Mouse (Mus musculus) kidney, postnatal 36 days (tissue): ENCODE measurements at regions not wholly inside any gene's neighbourhood (a gene's known extent, or its start where the extent isn't known, plus 50 kb on each side); places are given as distances from the start of the nearest gene placed in this dataset.

Experiments
- DNase-seq, 2 experiments: peaks; one replicate each; pipeline ENCODE4 v3.0.0; 2021 to 2022; ENCODE audit warnings: mixed read lengths in 2 of 2

- peak; percentile 54 to 67 for DNase-seq
Observed at GRCm38 (mm10) chr16:78490245-78490644, 86.3 kb downstream of the D16Ertd472e start.

DNA sequence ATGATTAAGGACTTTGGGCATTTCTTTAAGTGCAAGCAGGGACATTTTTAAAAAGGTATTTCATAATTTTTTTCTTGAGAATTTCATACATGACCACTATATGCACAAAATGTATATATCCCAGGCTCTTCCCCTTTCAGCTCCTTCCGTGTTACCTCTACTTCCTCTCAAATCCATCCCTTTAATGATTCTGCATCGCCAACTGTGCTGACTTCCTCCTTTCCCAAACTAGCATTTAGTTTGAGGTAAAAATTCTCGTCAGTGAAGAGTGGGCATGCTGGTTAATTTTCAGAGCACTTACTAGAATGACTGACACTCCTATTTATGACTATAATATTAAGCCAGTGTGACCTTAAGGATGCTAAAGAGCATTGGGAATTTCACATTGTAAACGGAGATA is 86.9 kb downstream of the D16Ertd472e start:
- DNase-seq, result no peak

DNA sequence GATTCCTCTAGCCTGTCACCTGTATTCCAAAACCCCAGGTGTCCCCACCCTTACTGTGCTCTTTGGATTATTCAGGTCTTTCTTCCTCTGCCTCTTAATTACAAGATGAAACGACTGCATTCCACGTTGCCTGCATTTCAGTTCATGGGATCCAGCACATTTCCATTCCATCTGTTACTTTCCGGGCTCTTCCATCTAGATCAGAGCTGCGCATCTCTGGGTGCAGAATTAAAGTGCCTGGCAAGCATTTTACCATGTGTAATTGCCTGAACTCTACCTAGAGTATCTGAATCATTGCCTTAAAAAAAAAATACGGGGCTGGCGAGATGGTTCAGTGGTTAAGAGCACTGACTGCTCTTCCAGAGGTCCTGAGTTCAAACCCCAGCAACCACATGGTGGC is 90.0 kb downstream of the D16Ertd472e start:
- DNase-seq, result no peak

DNA sequence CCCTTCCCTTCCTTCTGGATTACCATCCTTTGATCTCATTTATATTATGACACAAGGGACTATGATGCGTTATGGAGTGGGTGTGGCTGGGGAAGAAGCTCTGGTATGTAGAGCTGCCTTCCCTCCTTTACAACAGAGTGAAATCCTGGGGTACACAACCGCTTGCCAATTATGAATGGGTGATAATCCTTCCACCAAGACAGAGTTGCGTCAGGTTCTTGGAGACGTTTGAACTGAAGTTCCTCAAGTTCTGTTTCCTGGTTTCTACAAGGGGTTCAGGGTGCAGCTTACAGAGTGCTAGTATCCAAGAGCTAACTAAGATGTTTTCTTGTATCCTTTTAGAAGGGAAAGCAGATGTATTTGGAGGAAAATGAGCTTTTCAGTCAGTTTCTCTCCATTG is 92.2 kb downstream of the D16Ertd472e start:
- DNase-seq, result no peak

DNA sequence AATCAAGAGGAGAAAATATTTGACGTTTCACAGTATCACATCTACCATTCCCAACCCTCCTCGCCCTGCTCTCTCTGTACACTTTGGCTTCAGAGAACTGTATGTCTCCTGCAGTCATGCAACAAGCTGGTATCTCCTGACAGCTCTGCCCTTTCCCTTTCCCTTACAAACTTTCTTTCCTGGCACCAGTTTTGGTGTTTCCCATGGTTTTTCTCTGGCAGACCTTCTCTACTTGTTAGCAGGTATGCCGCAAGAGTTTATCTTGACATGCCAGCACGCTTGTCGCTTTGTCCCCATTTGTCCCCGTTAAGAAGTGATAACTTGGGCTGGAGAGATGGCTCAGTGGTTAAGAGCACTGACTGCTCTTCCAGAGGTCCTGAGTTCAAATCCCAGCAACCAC is 94.9 kb downstream of the D16Ertd472e start:
- DNase-seq, result no peak

DNA sequence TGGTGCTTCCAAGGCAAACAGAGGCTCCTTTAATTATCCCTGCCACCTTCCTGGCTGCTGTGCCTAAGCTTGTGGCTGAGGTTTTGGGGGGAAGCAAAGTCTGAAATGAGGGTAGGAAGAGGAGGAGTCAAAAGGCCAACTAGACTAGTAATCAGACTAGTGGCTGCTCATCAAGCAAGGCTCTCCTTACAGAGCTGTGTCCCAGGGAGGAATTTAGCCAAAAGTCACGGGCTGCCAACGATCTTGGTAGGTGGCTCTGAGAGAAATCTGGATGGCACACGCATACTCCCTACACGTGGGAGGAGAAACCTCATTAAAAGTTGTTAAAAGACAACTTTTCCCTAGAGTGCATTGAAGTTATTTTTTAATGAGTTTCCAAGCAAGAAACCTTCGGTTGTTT is 95.4 kb downstream of the D16Ertd472e start:
- no peak for DNase-seq

- no peak for DNase-seq
Observed at GRCm38 (mm10) chr16:78480261-78480660, 96.2 kb downstream of the D16Ertd472e start.

- DNase-seq, result peak; percentile 47 to 54
Observed at GRCm38 (mm10) chr16:78473456-78473855, 96.5 kb upstream of the Btg3 start.

DNA sequence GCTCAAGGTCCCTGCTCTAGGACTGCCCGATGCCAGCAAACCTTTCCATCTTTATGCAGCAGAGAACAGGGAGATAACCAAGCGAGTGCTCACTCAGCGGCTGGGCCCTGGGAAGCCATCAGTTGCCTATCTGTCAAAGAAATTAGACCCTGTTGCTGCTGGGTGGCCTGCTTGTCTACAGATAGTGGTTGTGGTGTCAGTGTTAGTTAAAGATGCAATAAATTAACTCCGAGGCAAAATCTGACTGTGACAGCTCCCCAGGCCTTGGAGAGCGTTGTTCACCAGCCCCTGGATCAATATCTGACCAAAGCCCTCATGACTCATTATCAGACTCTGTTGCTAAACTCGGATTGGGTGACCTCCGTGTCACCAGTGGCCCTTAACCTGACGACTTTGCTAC is 83.0 kb upstream of the Btg3 start:
- no peak for DNase-seq

DNA sequence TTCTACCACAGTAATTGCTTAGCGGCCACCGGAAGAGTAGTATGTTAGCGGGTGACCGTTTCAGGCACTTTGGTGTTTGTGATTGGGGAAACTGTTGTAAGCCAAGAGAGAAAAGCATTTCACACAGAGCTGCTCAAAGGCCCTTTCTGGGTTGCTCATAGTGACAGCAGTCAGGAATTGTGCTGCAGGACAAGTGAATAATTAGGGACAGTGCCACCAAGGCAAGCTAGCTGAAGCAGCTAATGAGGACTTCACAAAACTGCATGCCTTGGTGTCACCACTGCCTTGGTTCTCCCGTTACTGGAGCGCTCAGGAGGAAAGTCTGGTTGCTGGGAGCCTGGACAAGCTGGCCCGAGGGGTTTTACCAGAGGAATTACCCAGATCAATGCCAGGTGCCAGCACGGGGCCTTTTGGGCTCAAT is 80.7 kb upstream of the Btg3 start:
- no peak for DNase-seq

- peak; percentile 14 to 45 for DNase-seq
Observed at GRCm38 (mm10) chr16:78456345-78456744, 79.4 kb upstream of the Btg3 start.

GRCm38 (mm10) chr16:78454509-78454908 is 77.5 kb upstream of the Btg3 start:
- no peak for DNase-seq

DNA sequence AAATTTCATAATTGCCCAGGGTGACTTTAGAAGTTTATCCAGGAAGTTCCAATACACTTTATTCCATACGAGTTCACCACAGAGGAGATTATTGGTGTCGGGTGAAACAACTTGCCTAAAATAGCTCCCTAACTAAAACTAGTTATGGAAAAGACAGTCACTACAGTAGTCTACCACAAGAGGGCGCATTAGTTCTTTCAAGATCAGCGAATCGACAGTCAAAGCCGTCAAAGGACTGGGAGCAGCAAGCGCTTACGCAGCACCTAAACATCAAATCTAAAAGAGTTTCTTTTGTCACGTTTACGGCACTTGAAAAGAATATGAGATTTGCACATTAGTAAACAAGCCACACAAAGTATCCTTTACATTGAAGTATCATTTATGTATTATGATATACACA is 75.3 kb upstream of the Btg3 start:
- DNase-seq, result peak; percentile 63 to 66

DNA sequence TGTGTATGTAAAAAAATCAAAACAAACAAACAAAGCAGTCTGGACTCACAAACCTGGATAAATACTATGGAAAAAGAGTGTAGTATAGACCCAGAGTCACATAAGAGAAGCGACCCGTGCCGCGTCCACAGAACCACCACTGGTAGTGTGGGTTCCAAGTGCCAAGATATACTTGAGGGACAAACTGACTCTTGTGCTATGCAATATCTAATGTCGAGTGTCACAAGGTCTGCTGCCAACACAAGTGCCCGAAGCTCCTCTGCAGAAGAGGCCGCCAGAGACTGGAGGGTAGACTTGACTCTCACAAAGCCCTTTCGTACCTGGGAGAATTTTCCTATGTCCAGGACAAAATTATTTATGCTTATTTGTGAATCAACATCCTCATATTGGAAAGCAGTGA is 74.8 kb upstream of the Btg3 start:
- DNase-seq, result no peak

GRCm38 (mm10) chr16:78451251-78451650 is 74.3 kb upstream of the Btg3 start:
- DNase-seq, result peak; percentile 50 to 52

DNA sequence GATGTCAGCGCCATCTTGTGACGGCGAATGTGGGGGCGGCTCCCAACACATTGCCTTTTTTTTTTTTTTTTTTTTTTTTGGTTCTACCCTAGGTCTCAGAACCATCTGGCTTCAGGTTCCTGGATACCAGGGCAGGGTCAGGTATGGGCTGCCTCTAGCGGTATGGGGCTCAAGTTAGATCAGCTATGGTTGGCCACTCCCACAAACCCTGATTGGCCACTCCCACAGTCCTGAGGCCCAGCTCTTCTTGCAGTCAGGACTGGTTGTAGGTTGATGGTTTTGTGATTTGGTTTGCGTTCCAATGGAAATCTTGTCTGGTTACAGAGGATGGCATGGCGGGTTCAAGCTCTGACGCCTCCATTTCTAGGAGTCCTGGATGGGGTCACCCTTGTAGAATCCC is 72.2 kb upstream of the Btg3 start:
- DNase-seq, result no peak

- no peak for DNase-seq
Observed at GRCm38 (mm10) chr16:78443262-78443661, 66.3 kb upstream of the Btg3 start.

DNA sequence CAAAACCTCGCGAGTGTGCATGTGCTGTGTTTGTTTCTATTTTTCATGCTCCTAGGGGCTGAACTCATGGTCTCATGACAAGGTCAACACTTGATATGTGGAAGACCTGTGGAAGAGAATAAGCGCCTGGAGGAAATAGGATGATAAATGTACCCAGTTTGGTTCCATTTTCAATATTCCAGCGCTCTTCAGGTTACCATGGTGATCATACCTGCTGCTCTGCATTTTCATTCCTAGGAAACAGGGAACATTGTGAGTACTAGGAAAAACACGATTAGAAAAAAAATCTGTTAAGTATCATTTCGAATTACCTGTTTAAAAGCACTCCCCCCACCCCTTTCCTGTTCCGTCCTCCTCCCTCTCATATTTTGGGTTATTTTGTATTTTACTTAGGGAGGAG is 65.8 kb upstream of the Btg3 start:
- DNase-seq, result no peak

GRCm38 (mm10) chr16:78441961-78442360 is 65.0 kb upstream of the Btg3 start:
- no peak for DNase-seq

DNA sequence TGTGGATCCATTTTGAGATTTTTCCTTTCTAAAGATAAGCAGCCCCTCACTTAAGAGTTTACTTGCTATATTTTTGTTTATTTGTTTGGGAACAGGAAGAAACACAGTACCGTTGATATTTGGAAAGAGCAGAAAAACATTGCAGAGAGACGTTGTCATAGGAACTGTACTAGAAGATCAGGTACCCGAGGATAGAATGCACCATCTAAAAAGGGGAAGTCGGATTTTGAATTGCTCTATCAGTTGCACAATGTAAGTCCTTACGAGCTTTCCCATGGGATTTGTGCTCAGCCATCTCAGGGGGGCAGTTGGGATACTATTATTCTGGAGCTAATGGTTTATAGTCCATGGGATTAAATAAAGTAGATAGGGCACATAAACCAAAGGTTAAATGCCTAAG is 58.7 kb upstream of the Btg3 start:
- no peak for DNase-seq

DNA sequence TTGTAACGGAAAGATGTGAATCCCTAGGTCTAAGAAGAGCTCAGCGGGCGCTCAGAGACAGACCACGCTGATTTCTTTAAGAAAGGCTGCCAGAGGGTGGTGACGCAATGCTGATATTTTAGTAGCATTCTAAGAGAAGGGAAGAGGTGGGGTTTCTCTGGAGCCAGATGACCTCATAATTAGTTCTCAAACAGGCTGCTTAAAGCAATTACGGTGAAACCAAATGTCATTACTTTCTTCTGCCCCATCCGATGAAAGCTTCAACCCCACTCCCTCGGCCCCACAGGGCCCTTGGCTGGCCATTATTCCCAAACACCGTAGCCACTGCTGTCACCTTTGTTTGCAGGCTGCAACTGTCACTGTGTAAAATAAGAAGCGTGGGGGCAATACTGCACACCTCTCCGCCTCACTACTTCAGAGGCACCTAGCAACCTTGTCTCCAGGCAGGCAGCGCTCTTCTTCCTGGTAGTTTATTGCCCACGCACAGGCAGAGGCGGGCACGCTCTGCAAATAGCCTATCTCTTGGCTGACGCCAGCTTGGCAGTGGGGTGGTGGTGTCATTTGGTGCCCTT is 50.6 kb upstream of the Btg3 start:
- DNase-seq, result peak in 1 of 2 experiments; percentile 3
